Mouse (Mus musculus): ENCODE measurements around the gene Ephb4. TPM values are rescaled to one million over a fixed set of nuclear protein-coding genes. Genes with fewer than 3 reads are reported as not detected.
A peak's percentile ranks its signal among the peaks of the same experiment; 100 is the strongest.

Gene Ephb4
- polyA plus RNA-seq, 1 experiment from 2014 or later: 71.2 TPM

- Histone ChIP-seq H3K27me3 (ENCODE audit: control insufficient read depth, insufficient read depth, low read length) (no peaks in the 10 kb centered on the region), H3K4me1 (ENCODE audit: control insufficient read depth, insufficient read depth, low read length) (peaks cover 28% of the 10 kb centered on the region), H3K36me3 (ENCODE audit: control insufficient read depth, insufficient read depth, low read length) (peaks cover 21% of the 10 kb centered on the region; the same call in 1 of the 2 replicates), H3K4me3 (ENCODE audit: low read depth, low read length) (no peak overlapping the region), H3K27ac (replicated peaks; ENCODE audit: low read depth, low read length) (no peak overlapping the region), H3K9ac (ENCODE audit: low read length) (no peak overlapping the region), H3K4me2 (ENCODE audit: low read depth, severe bottlenecking) (peak overlapping the region; percentile 49), H3K9me3 (ENCODE audit: control insufficient read depth, low read length) (peaks cover 3% of the 10 kb centered on the region; the same call in 1 of the 2 replicates)
- WGBS: 96% methylated on average over 4 of the region's 4 CpGs
- ATAC-seq (ENCODE audit: insufficient number of reproducible peaks, low FRiP score, low TSS enrichment, low read depth) (no peak), DNase-seq (ENCODE audit: low spot score) (no peak)
Observed at GRCm38 (mm10) chr5:137308356-137308755, 41.6 kb upstream of the Ephb4 start.

- ATAC-seq (ENCODE audit: insufficient number of reproducible peaks, low FRiP score, low TSS enrichment, low read depth) (peak; percentile 41), DNase-seq (ENCODE audit: low spot score) (no peak)
- 3% methylated on average over 22 of the region's 22 CpGs for WGBS
- Histone ChIP-seq H3K9ac (ENCODE audit: low read length) (peak overlapping the region; percentile 81), H3K4me2 (ENCODE audit: low read depth, severe bottlenecking) (peak overlapping the region; percentile 92), H3K4me1 (ENCODE audit: control insufficient read depth, insufficient read depth, low read length) (peaks cover 27% of the 10 kb centered on the region), H3K9me3 (ENCODE audit: control insufficient read depth, low read length) (peaks cover 2% of the 10 kb centered on the region; the same call in 1 of the 2 replicates), H3K4me3 (ENCODE audit: low read depth, low read length) (peak overlapping the region; percentile 71), H3K27me3 (ENCODE audit: control insufficient read depth, insufficient read depth, low read length) (no peaks in the 10 kb centered on the region), H3K36me3 (ENCODE audit: control insufficient read depth, insufficient read depth, low read length) (peaks cover 18% of the 10 kb centered on the region; the same call in 1 of the 2 replicates), H3K27ac (replicated peaks; ENCODE audit: low read depth, low read length) (peak overlapping the region; percentile 90)
Observed at GRCm38 (mm10) chr5:137313466-137314192, 36.3 kb upstream of the Ephb4 start.

- DNase-seq (ENCODE audit: low spot score): peak; percentile 98
- peak within 1 kb of the TSS; percentile 71 for H3K4me3 ChIP-seq (ENCODE audit: low read depth, low read length)
- peak; percentile 93 for ATAC-seq (ENCODE audit: insufficient number of reproducible peaks, low FRiP score, low TSS enrichment, low read depth)
- 13% methylated on average over 30 of the region's 30 CpGs for WGBS
- peak within 1 kb of the TSS; percentile 81 for H3K9ac ChIP-seq (ENCODE audit: low read length)
- peak within 1 kb of the TSS; percentile 92 for H3K4me2 ChIP-seq (ENCODE audit: low read depth, severe bottlenecking)
- H3K27ac ChIP-seq (replicated peaks; ENCODE audit: low read depth, low read length): peak within 1 kb of the TSS; percentile 90
- H3K36me3 ChIP-seq (ENCODE audit: control insufficient read depth, insufficient read depth, low read length): peaks cover 10% of the 10 kb centered on the region; the same call in 1 of the 2 replicates
- H3K4me1 ChIP-seq (ENCODE audit: control insufficient read depth, insufficient read depth, low read length): peaks cover 27% of the 10 kb centered on the region
- H3K27me3 ChIP-seq (ENCODE audit: control insufficient read depth, insufficient read depth, low read length): no peaks in the 10 kb centered on the region
- H3K9me3 ChIP-seq (ENCODE audit: control insufficient read depth, low read length): no peaks in the 10 kb centered on the region
Observed at GRCm38 (mm10) chr5:137314193-137315083, 35.5 kb upstream of the Ephb4 start, which contains the start of gene Trip6. TSS of gene Trip6 (minus strand) at chr5:137314404.

- no peak for ATAC-seq (ENCODE audit: insufficient number of reproducible peaks, low FRiP score, low TSS enrichment, low read depth)
- DNase-seq (ENCODE audit: low spot score): peak; percentile 58
- WGBS: 40% methylated on average over 30 of the region's 30 CpGs
- no peaks in the 10 kb centered on the region for H3K9me3 ChIP-seq (ENCODE audit: control insufficient read depth, low read length)
- peak overlapping the region; percentile 0; the same call in 1 of the 2 replicates for H3K9ac ChIP-seq (ENCODE audit: low read length)
- H3K27ac ChIP-seq (replicated peaks; ENCODE audit: low read depth, low read length): peak overlapping the region; percentile 90
- H3K4me2 ChIP-seq (ENCODE audit: low read depth, severe bottlenecking): peak overlapping the region; percentile 92
- peak overlapping the region; percentile 71; the same call in 1 of the 2 replicates for H3K4me3 ChIP-seq (ENCODE audit: low read depth, low read length)
- H3K27me3 ChIP-seq (ENCODE audit: control insufficient read depth, insufficient read depth, low read length): no peaks in the 10 kb centered on the region
- H3K36me3 ChIP-seq (ENCODE audit: control insufficient read depth, insufficient read depth, low read length): peaks cover 4% of the 10 kb centered on the region; the same call in 1 of the 2 replicates
- H3K4me1 ChIP-seq (ENCODE audit: control insufficient read depth, insufficient read depth, low read length): peaks cover 27% of the 10 kb centered on the region
Observed at GRCm38 (mm10) chr5:137315084-137315903, 34.6 kb upstream of the Ephb4 start.

- Histone ChIP-seq H3K4me2 (ENCODE audit: low read depth, severe bottlenecking) (no peak overlapping the region), H3K9me3 (ENCODE audit: control insufficient read depth, low read length) (no peaks in the 10 kb centered on the region), H3K4me3 (ENCODE audit: low read depth, low read length) (no peak overlapping the region), H3K27me3 (ENCODE audit: control insufficient read depth, insufficient read depth, low read length) (no peaks in the 10 kb centered on the region), H3K36me3 (ENCODE audit: control insufficient read depth, insufficient read depth, low read length) (no peaks in the 10 kb centered on the region; the same call in 1 of the 2 replicates), H3K4me1 (ENCODE audit: control insufficient read depth, insufficient read depth, low read length) (peaks cover 24% of the 10 kb centered on the region), H3K9ac (ENCODE audit: low read length) (no peak overlapping the region), H3K27ac (replicated peaks; ENCODE audit: low read depth, low read length) (no peak overlapping the region)
- DNase-seq (ENCODE audit: low spot score) (no peak), ATAC-seq (ENCODE audit: insufficient number of reproducible peaks, low FRiP score, low TSS enrichment, low read depth) (no peak)
- 85% methylated on average over 8 of the region's 8 CpGs for WGBS
Observed at GRCm38 (mm10) chr5:137317361-137317760, 32.5 kb upstream of the Ephb4 start.

GRCm38 (mm10) chr5:137318570-137318969 lies 31.3 kb upstream of the Ephb4 start:
- ATAC-seq (ENCODE audit: insufficient number of reproducible peaks, low FRiP score, low TSS enrichment, low read depth) (no peak), DNase-seq (ENCODE audit: low spot score) (no peak)
- Histone ChIP-seq H3K4me1 (ENCODE audit: control insufficient read depth, insufficient read depth, low read length) (peaks cover 13% of the 10 kb centered on the region), H3K4me2 (ENCODE audit: low read depth, severe bottlenecking) (no peak overlapping the region), H3K9me3 (ENCODE audit: control insufficient read depth, low read length) (no peaks in the 10 kb centered on the region), H3K9ac (ENCODE audit: low read length) (no peak overlapping the region), H3K27me3 (ENCODE audit: control insufficient read depth, insufficient read depth, low read length) (no peaks in the 10 kb centered on the region), H3K4me3 (ENCODE audit: low read depth, low read length) (no peak overlapping the region), H3K27ac (replicated peaks; ENCODE audit: low read depth, low read length) (no peak overlapping the region), H3K36me3 (ENCODE audit: control insufficient read depth, insufficient read depth, low read length) (no peaks in the 10 kb centered on the region; the same call in 1 of the 2 replicates)
- WGBS: 92% methylated on average over 1 of the region's 1 CpGs

GRCm38 (mm10) chr5:137320996-137321395 lies 28.9 kb upstream of the Ephb4 start:
- Histone ChIP-seq H3K27me3 (ENCODE audit: control insufficient read depth, insufficient read depth, low read length) (no peaks in the 10 kb centered on the region), H3K4me1 (ENCODE audit: control insufficient read depth, insufficient read depth, low read length) (no peaks in the 10 kb centered on the region), H3K9ac (ENCODE audit: low read length) (no peak overlapping the region), H3K4me2 (ENCODE audit: low read depth, severe bottlenecking) (no peak overlapping the region), H3K9me3 (ENCODE audit: control insufficient read depth, low read length) (no peaks in the 10 kb centered on the region), H3K36me3 (ENCODE audit: control insufficient read depth, insufficient read depth, low read length) (peaks cover 3% of the 10 kb centered on the region; the same call in 1 of the 2 replicates), H3K4me3 (ENCODE audit: low read depth, low read length) (no peak overlapping the region), H3K27ac (replicated peaks; ENCODE audit: low read depth, low read length) (no peak overlapping the region)
- DNase-seq (ENCODE audit: low spot score) (no peak), ATAC-seq (ENCODE audit: insufficient number of reproducible peaks, low FRiP score, low TSS enrichment, low read depth) (no peak)
- WGBS: 96% methylated on average over 3 of the region's 3 CpGs

All from limb, embryonic 11.5 days (tissue).